Mouse (Mus musculus): ENCODE results near the gene Plppr3. TPM values are rescaled to one million over a fixed set of nuclear protein-coding genes. Genes with fewer than 3 reads are reported as not detected.

Gene Plppr3
- polyA plus RNA-seq, 1 experiment from 2014 or later = 9.1 TPM

DNA sequence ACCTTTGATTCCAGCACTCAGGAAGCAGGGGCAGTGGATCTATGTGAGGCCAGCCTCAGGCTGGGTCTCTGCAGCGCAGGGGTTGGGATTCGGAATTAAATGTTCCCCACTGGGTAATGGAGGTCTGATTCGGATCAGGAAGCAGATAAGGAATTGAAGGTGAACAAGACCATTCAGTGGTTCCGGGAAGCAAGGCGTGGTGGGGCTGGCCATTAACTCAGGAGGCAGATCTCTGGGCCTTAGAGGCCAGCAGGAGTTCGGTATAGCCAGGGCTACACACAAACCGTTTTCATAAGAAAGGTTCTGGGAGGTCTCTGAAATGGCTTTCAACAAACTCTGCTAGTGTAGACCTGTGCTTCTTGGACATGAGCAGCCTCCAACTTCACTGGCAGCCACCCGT is 21.6 kb downstream of the Plppr3 start:
- Histone ChIP-seq H3K27ac (ENCODE audit: low read length) (peak overlapping the region; percentile 99), H3K36me3 (ENCODE audit: control insufficient read depth, insufficient read depth) (peaks cover 4% of the 10 kb centered on the region; the same call in 1 of the 2 replicates), H3K9me3 (replicated peaks; ENCODE audit: control insufficient read depth, low read length) (no peaks in the 10 kb centered on the region), H3K4me1 (ENCODE audit: control insufficient read depth, insufficient read depth, low read length) (peaks cover 49% of the 10 kb centered on the region), H3K4me2 (ENCODE audit: low read depth, low read length) (peak overlapping the region; percentile 68), H3K9ac (ENCODE audit: low read length) (peak overlapping the region; percentile 75), H3K27me3 (ENCODE audit: control insufficient read depth, insufficient read depth, low read length) (no peaks in the 10 kb centered on the region), H3K4me3 (ENCODE audit: low read length) (peak overlapping the region; percentile 52)
- WGBS = 28% methylated on average over 8 of the region's 8 CpGs
- ATAC-seq (replicated peaks; ENCODE audit: extremely low read depth, insufficient read depth, low FRiP score) = no peak

DNA sequence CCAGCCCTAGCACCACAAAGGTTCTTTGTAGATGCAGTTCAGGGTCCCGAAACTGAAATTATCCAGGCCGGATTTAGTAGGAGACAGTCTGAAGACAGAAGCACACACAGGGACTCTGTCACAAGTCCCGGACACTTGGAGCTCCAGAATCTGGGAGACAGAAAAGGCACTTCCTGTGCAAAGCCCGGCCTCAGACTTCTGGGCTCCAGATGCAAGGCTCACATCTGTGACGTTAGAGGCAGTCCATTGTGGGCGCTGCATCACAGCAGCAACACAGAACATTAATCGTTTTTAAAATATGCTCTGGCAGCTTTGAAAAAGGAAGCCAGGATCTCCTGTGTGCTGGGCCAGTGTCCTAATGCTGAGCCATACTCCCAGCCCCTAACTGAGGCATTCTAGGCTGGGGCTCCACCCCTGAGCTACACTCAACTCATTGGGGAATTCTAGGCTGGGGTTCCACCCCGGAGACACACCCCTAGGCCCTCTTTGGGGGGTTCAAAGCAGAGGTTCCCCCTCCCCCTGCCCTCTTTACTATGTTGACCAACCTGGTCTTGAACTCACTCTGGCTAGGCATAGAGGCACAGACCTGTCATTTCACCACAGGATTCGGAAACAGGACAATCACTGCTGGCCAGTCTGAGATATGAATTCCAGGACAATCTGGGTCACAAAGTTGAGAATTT is 22.2 kb downstream of the Plppr3 start:
- Histone ChIP-seq H3K27ac (ENCODE audit: low read length) (peak overlapping the region; percentile 99), H3K9me3 (replicated peaks; ENCODE audit: control insufficient read depth, low read length) (no peaks in the 10 kb centered on the region), H3K36me3 (ENCODE audit: control insufficient read depth, insufficient read depth) (peaks cover 4% of the 10 kb centered on the region; the same call in 1 of the 2 replicates), H3K4me1 (ENCODE audit: control insufficient read depth, insufficient read depth, low read length) (peaks cover 43% of the 10 kb centered on the region), H3K4me3 (ENCODE audit: low read length) (peak overlapping the region; percentile 52), H3K27me3 (ENCODE audit: control insufficient read depth, insufficient read depth, low read length) (no peaks in the 10 kb centered on the region), H3K4me2 (ENCODE audit: low read depth, low read length) (peak overlapping the region; percentile 68), H3K9ac (ENCODE audit: low read length) (peak overlapping the region; percentile 75)
- ATAC-seq (replicated peaks; ENCODE audit: extremely low read depth, insufficient read depth, low FRiP score) = no peak
- 36% methylated on average over 9 of the region's 9 CpGs for WGBS

DNA sequence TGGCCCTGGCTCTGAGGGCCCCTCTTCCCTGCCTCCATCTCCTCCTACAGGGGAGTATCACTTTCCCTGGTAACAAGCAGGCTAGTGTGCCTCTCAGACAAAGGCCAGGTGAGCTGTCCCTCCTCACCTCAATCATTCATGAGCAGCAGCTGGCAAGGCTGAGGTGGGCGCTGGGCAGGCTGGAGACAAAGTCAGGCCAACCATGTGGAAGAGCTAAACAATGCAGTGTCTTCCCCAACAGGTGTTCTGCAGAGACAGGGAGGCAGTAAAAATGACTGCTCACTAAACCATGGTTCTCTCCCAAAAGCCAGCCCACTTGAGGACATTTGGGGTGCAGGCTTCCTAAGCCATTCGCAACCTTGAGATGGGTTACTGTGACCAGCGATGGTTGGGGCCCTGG is 22.8 kb downstream of the Plppr3 start:
- Histone ChIP-seq H3K27ac (ENCODE audit: low read length) (peak overlapping the region; percentile 99), H3K36me3 (ENCODE audit: control insufficient read depth, insufficient read depth) (peaks cover 4% of the 10 kb centered on the region; the same call in 1 of the 2 replicates), H3K9ac (ENCODE audit: low read length) (peak overlapping the region; percentile 75), H3K27me3 (ENCODE audit: control insufficient read depth, insufficient read depth, low read length) (no peaks in the 10 kb centered on the region), H3K4me1 (ENCODE audit: control insufficient read depth, insufficient read depth, low read length) (peaks cover 37% of the 10 kb centered on the region), H3K9me3 (replicated peaks; ENCODE audit: control insufficient read depth, low read length) (no peaks in the 10 kb centered on the region), H3K4me2 (ENCODE audit: low read depth, low read length) (peak overlapping the region; percentile 68), H3K4me3 (ENCODE audit: low read length) (no peak overlapping the region)
- no peak for ATAC-seq (replicated peaks; ENCODE audit: extremely low read depth, insufficient read depth, low FRiP score)
- 64% methylated on average over 3 of the region's 3 CpGs for WGBS

- Histone ChIP-seq H3K4me1 (ENCODE audit: control insufficient read depth, insufficient read depth, low read length) (peaks cover 28% of the 10 kb centered on the region), H3K9me3 (replicated peaks; ENCODE audit: control insufficient read depth, low read length) (no peaks in the 10 kb centered on the region), H3K4me3 (ENCODE audit: low read length) (no peak overlapping the region), H3K36me3 (ENCODE audit: control insufficient read depth, insufficient read depth) (no peaks in the 10 kb centered on the region), H3K27ac (ENCODE audit: low read length) (peak overlapping the region; percentile 51), H3K27me3 (ENCODE audit: control insufficient read depth, insufficient read depth, low read length) (no peaks in the 10 kb centered on the region), H3K9ac (ENCODE audit: low read length) (no peak overlapping the region), H3K4me2 (ENCODE audit: low read depth, low read length) (no peak overlapping the region)
- 66% methylated on average over 8 of the region's 8 CpGs for WGBS
- ATAC-seq (replicated peaks; ENCODE audit: extremely low read depth, insufficient read depth, low FRiP score) = no peak
These were observed 24.3 kb downstream of the Plppr3 start for GRCm38 (mm10) chr10:79849941-79850628.

GRCm38 (mm10) chr10:79846553-79846952 is 27.9 kb downstream of the Plppr3 start:
- H3K4me2 ChIP-seq (ENCODE audit: low read depth, low read length) = no peak overlapping the region
- H3K4me3 ChIP-seq (ENCODE audit: low read length) = no peak overlapping the region
- H3K36me3 ChIP-seq (ENCODE audit: control insufficient read depth, insufficient read depth) = no peaks in the 10 kb centered on the region
- H3K9me3 ChIP-seq (replicated peaks; ENCODE audit: control insufficient read depth, low read length) = no peaks in the 10 kb centered on the region
- no peaks in the 10 kb centered on the region for H3K27me3 ChIP-seq (ENCODE audit: control insufficient read depth, insufficient read depth, low read length)
- no peak overlapping the region for H3K27ac ChIP-seq (ENCODE audit: low read length)
- no peak for ATAC-seq (replicated peaks; ENCODE audit: extremely low read depth, insufficient read depth, low FRiP score)
- WGBS = 45% methylated on average over 5 of the region's 5 CpGs
- no peak overlapping the region for H3K9ac ChIP-seq (ENCODE audit: low read length)
- peaks cover 25% of the 10 kb centered on the region for H3K4me1 ChIP-seq (ENCODE audit: control insufficient read depth, insufficient read depth, low read length)

- H3K36me3 ChIP-seq (ENCODE audit: control insufficient read depth, insufficient read depth) = no peaks in the 10 kb centered on the region
- H3K27ac ChIP-seq (ENCODE audit: low read length) = no peak overlapping the region
- H3K27me3 ChIP-seq (ENCODE audit: control insufficient read depth, insufficient read depth, low read length) = no peaks in the 10 kb centered on the region
- no peak overlapping the region for H3K4me2 ChIP-seq (ENCODE audit: low read depth, low read length)
- H3K4me1 ChIP-seq (ENCODE audit: control insufficient read depth, insufficient read depth, low read length) = peaks cover 16% of the 10 kb centered on the region
- ATAC-seq (replicated peaks; ENCODE audit: extremely low read depth, insufficient read depth, low FRiP score) = no peak
- peak overlapping the region; percentile 29; the same call in 1 of the 2 replicates for H3K9ac ChIP-seq (ENCODE audit: low read length)
- 54% methylated on average over 6 of the region's 6 CpGs for WGBS
- no peak overlapping the region for H3K4me3 ChIP-seq (ENCODE audit: low read length)
- no peaks in the 10 kb centered on the region for H3K9me3 ChIP-seq (replicated peaks; ENCODE audit: control insufficient read depth, low read length)
These were observed 31.0 kb downstream of the Plppr3 start for GRCm38 (mm10) chr10:79843476-79843875.

DNA sequence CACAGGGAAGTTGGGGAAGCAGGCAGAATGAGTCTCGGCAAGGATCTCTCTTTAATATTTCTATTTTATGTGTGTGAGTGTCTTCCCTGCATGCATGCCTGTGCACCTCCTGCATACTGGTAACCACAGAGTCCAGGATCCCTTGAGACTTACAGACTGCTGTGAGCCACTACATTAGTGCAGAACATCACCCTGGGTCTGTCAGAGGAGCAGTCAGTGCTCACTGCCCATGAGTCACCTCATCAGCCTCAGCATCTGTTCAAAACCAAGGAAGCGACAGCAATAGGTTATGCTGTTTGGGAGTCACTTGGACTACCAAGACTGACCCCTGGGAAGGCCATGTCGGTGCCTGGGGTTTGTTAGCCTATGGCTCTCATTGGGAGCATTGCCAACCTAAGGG is 32.1 kb downstream of the Plppr3 start:
- Histone ChIP-seq H3K4me2 (ENCODE audit: low read depth, low read length) (no peak overlapping the region), H3K4me3 (ENCODE audit: low read length) (no peak overlapping the region), H3K4me1 (ENCODE audit: control insufficient read depth, insufficient read depth, low read length) (peaks cover 16% of the 10 kb centered on the region), H3K9me3 (replicated peaks; ENCODE audit: control insufficient read depth, low read length) (no peaks in the 10 kb centered on the region), H3K27ac (ENCODE audit: low read length) (peak overlapping the region; percentile 27; the same call in 1 of the 2 replicates), H3K27me3 (ENCODE audit: control insufficient read depth, insufficient read depth, low read length) (no peaks in the 10 kb centered on the region), H3K9ac (ENCODE audit: low read length) (no peak overlapping the region; the same call in 1 of the 2 replicates), H3K36me3 (ENCODE audit: control insufficient read depth, insufficient read depth) (no peaks in the 10 kb centered on the region)
- ATAC-seq (replicated peaks; ENCODE audit: extremely low read depth, insufficient read depth, low FRiP score) = no peak
- WGBS = 62% methylated on average over 3 of the region's 3 CpGs

DNA sequence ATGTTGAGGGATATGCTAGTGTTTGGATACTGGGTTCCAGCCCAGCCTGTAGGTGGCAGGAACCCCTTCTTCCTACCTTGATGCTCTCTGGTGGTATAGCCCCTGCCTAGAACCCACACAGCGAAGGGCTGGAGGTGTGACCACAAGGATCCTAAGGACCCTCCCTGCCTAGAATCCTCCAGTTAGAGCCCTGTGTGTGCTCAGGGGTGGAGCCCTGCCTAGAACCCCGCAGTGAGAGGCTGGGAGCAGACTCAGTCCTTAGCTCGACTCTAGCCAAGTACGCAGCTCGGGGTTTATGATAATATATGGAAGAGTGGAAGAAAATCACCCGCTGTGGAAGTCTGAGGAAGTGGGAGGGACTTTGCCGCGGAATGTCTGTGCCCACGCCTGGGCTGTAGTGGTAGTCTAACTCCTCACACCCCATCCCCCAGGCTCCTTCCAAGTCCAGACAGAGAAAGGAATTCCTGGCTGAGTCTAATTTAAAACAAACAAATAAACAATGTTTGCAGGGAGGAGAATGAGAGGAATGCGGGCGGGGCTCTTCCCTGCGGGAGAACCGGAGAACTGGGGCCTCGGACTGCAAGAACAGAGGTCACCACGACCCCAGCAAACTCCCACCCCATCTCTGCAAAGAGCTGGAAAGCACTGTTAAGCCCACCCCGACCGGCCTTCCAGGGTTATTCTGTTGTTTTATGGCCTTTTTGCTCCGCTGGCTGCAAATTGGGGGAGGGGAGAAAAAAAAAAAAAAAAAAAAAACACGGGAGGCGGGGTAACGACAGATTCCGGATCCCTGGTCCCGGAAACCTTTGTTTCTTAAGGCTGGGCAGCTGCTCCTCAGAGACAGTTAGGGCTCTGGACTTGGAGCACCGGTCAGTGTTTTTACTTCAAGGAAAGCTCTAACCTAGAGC is 33.5 kb downstream of the Plppr3 start:
- Histone ChIP-seq H3K27me3 (ENCODE audit: control insufficient read depth, insufficient read depth, low read length) (no peaks in the 10 kb centered on the region), H3K9ac (ENCODE audit: low read length) (peak overlapping the region; percentile 74), H3K4me2 (ENCODE audit: low read depth, low read length) (peak overlapping the region; percentile 81), H3K4me1 (ENCODE audit: control insufficient read depth, insufficient read depth, low read length) (peaks cover 16% of the 10 kb centered on the region), H3K9me3 (replicated peaks; ENCODE audit: control insufficient read depth, low read length) (no peaks in the 10 kb centered on the region), H3K36me3 (ENCODE audit: control insufficient read depth, insufficient read depth) (no peaks in the 10 kb centered on the region), H3K27ac (ENCODE audit: low read length) (peak overlapping the region; percentile 91), H3K4me3 (ENCODE audit: low read length) (peak overlapping the region; percentile 54)
- under 1% methylated on average over 24 of the region's 24 CpGs for WGBS
- peak; percentile 86 for ATAC-seq (replicated peaks; ENCODE audit: extremely low read depth, insufficient read depth, low FRiP score)

Data from heart, embryonic 16.5 days (tissue).